Mouse (Mus musculus): Measurements from ENCODE around the gene Shc2. TPM values are rescaled to one million over a fixed set of nuclear protein-coding genes. Genes with fewer than 3 reads are reported as not detected.

Shc2 gene
- 1 to 10 TPM; 3.3 to 5.9 TPM for total RNA-seq (2021)
- long read RNA-seq, experiment 1, transcript Shc2-201 (13 exons, 3,243 nt): major isoform, 11 of 18 reads
- long read RNA-seq, experiment 1, partial matches to known transcripts: 3 of 18 reads
- long read RNA-seq, experiment 1, other reads (novel, unspliced or antisense): 4 of 18 reads
- long read RNA-seq, experiment 2, transcript Shc2-201 (13 exons, 3,243 nt): major isoform, 9 of 13 reads
- long read RNA-seq, experiment 2, partial matches to known transcripts: 3 of 13 reads
- long read RNA-seq, experiment 2, other reads (novel, unspliced or antisense): 1 of 13 reads

DNA sequence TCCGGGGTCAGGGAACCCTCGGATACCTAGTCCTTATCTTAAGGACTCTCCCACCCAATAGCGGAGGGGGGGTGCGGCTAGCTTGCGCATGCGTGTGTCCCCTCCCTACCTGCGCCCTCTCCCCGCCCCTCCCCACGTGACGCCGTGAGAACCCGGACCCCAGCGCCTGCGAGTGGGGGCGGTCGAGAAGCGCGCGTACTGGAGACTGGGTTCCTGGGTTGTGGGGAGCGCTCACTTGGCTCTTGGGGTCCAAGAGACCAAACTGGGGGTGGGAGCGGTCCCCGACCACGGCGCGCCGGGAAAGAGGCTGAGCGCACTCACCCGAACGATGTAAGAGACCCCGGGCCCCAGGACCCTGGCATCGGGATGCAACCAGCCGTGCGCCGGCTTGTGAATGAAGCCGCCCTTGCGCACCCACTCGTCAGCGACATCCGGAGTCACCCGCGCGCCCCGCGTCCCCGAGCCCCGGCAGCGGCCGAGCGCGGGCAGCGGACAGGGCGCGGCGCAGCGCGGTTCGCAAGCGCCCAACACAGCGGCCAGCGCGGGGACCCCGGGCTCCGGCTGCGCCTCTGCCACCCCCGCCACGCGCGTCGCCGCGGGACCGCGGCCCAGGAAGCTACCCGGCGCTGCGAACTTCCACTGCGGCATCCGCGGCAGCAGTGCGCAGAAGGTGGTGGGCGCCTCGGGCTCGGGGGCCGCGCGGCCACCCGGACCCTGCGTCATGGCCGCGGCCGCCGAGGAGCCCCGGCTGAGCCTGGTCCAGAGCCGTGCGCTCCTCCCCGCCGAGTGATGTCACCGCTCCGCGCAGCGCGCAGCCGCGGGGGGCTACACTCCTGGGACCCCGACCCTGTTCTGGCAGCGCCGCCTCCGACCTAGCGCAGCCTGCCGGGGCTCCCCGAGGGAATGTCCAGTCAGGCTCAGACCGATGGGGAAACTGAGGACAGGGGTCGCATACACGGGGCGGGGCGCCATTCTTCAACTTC lies at the start of gene Shc2:
Gene Shc2, minus strand, starts transcription at position 791 of the 983 bp plus-strand sequence.
- DNase-seq (ENCODE audit: low spot score in 2 of 2): peak in 1 of 2 experiments; percentile 11

DNA sequence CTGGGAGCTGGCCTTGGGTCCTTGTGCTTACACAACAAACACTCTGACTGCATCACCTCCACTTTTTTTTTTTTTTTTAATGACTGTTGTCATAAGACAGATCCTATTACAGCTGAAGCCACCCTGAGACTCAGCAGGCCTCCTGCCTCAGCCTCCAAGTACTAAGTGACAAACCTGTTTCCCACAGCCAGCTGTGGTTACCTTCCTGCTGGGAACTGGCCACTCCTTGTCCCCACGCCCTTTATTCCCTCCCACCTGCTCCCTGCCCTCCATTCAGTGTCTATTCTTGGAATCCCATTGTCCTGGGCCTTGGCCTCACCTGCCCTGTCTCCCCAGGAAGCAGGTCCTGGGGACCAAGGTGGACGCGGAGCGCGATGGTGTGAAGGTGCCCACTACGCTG lies 49.8 kb upstream of the Shc2 start:
- peak in 1 of 2 experiments; percentile 20 for DNase-seq (ENCODE audit: low spot score in 2 of 2)

DNA sequence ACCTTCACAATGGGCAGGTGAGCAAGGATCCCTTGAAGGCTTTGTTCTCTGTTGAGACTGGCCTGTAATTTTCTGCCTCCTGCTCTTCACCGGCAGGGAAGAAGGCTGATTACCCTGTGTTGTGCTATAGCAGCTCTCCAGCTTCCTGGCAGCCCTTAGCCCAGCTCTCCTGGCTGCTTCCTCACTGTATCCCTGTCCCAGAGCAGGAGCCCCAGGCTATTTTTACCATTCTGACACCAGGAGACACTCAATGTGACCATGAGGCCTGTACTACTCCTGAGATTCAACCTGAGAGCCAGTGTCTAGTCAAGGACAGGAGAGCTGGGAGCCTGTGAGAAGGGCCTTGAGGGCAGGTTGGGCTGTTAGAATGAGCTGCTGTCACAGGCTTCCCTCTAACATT lies 49.0 kb upstream of the Shc2 start:
- DNase-seq (ENCODE audit: low spot score in 2 of 2): no peak

DNA sequence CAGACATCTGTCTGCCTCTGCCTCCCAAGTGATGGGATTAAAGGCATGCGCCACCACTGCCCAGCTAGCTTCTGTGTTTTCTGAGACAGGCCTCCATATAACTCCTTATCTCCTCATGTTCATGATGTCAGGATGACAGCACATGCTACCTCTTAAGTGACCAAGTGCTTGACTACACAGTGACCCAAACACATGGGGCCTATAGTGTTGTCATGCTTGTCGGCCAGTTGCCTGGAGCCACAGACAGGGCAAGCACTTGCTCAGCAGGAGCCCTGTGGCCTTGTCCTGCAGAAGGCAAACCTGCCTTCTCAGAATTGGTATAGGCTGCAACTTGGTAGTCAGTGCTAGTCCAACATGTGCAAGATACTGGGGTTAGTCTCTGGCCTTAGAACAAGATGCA lies 48.5 kb upstream of the Shc2 start:
- no peak for DNase-seq (ENCODE audit: low spot score in 2 of 2)

DNA sequence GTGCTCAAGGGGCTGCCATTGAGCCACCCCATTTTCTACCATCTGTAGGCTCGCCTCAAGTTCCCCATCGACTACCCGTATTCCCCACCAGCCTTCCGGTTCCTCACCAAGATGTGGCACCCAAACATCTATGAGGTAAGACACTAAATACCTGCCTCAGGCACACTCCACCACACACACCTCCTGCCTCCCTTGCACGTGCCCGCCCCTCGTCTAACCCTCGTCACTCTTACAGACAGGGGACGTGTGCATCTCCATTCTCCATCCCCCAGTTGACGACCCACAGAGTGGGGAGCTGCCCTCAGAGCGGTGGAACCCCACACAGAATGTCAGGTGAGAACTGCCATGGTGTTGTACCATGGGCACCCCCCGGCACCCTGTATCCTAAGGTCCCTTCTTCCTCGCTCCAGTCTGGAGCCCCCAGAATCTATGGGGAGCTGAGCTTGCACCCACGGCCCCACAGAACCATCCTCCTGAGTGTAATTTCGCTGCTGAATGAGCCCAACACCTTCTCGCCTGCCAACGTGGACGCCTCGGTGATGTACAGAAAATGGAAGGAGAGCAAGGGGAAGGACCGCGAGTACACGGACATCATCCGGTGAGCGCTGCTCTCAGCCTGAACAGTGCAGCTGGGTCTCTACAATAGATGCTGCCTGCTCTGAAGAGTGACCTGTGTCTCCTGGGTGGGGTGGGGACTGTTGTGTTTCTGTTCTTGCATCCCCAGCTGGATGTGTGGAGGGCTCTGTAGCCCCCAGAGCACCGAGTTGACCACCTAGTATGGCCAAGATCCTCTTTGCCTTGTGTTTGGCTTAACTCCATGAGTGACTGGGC lies 47.3 kb upstream of the Shc2 start:
- DNase-seq (ENCODE audit: low spot score in 2 of 2): no peak

DNA sequence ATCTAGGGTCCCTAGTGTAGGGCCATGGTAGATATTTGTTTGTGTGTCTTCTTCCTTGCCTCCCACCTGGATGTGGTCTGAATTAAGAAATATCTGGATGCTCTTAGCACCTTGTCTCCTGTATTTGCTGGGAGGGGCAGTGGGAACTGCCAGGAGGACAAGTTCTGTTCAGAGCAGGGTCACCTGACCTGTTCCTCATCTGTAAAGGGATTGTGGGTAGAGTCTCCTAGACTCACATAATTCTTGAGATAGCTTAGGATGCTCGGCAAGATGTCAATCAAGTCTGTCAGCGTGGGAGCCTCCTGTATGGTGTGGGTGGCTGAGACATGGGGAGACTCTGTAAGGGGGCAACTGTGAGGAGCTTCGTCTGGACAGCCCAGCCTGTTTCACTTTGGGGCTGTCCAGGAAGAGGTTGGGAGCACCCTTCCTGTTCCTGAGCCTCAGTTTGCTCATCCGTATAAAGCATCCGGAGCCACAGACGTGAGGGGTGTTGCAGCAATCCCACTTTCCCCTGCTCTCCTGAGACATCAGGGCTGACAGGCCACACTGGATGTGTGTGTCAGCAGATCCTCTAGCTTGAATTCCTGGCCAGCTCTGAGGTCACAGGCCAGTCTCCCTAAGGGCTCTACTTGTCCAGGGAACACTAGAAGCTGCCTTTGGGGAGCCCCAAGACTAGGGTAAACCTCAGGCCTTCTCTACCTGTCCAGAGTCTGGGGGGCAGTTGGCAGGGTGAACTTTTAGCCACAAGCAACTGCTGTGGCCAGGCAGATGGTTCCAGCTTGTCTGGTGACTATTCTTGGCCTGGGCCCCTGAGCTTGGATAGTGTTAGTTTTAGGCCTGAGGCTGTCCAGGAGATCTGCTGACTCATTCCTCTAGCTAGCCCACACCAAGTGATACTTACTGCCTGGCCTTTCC lies 46.3 kb upstream of the Shc2 start:
- no peak for DNase-seq (ENCODE audit: low spot score in 2 of 2)

DNA sequence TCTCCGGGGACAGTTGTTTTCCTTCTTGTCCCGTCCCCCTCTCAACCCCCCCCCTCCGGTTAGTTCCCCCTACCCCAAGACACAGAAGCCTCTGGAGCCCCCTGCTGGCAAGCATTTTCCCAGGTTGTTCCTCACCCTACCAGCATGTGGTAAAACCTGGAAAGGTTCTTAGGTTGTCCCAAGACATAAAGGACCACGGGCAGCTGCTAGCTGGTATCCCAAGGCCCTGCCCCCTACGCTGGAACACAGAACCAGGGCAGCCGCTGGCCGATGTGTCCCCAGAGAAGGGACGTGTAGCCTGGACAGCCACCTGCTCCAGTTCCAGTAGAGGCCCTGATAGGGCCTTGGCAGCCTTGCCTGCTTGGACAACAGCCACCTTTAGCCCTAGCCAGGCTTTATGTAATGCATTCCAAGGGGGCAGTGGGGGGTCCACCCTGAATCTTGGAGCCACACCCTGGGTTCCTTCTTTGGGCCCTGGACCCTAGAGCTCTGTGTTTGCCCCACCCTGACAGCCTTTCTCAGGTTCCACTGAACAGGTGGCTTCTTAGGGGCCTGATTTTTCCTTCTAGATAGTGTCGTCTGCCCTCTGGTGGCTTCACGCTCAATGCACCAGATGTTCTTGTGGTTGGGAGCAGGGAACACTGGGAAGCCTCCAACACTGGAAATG lies 45.3 kb upstream of the Shc2 start:
- DNase-seq (ENCODE audit: low spot score in 2 of 2): peak; percentile 37 to 58

DNA sequence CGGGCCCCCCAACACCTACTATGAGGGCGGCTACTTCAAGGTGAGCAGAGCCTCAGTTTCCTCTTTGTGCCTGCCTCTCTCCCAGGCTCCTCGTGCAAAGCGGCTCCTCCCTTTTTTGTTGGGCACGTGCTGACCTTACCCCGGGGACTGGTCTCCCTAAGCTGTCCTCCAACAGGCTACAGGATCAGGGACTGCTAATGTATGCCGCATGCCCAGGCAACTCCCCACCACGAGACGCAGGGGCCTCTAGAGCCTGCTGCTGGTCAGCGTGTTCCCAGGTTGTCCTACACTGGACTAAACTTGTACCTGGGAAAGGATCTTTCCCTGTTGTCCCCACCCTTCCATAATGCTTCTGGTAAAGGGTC lies 44.8 kb upstream of the Shc2 start:
- no peak for DNase-seq (ENCODE audit: low spot score in 2 of 2)

DNA sequence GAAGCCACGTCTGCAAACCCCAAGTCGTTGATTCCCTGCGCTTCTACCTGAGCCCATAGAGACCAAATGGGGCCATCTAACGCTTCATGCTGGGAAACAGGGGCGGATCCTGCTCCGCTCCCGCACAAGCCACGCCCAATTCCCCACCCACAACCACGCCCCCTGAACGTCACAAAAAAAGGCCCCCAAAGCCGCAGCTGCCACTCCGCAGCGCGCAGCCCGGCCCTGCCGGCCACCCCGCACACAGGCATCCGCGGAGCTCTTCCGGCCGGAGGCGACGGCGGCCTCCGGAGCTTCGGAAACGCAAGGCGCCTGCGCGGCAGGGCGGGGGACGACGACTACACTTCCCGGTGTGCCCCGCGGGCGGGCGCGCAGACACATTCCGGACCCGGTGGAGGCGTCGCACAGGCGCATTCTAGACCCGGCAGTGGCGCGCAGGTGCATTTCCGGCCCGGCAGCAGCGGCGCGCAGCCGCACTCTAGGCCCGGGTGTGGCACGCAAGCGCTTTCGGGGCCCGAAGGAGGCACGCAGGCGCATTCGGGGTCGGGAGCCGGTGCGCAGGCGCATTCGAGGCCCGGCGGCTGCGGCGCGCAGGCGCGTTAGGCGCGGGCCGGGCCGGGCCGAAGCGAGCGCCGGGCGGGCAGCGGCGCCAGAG lies 44.0 kb upstream of the Shc2 start, which contains the start of gene Cdc34:
Gene Cdc34, plus strand, starts transcription at position 605 of the 655 bp plus-strand sequence.
- DNase-seq (ENCODE audit: low spot score in 2 of 2): peak; percentile 99

DNA sequence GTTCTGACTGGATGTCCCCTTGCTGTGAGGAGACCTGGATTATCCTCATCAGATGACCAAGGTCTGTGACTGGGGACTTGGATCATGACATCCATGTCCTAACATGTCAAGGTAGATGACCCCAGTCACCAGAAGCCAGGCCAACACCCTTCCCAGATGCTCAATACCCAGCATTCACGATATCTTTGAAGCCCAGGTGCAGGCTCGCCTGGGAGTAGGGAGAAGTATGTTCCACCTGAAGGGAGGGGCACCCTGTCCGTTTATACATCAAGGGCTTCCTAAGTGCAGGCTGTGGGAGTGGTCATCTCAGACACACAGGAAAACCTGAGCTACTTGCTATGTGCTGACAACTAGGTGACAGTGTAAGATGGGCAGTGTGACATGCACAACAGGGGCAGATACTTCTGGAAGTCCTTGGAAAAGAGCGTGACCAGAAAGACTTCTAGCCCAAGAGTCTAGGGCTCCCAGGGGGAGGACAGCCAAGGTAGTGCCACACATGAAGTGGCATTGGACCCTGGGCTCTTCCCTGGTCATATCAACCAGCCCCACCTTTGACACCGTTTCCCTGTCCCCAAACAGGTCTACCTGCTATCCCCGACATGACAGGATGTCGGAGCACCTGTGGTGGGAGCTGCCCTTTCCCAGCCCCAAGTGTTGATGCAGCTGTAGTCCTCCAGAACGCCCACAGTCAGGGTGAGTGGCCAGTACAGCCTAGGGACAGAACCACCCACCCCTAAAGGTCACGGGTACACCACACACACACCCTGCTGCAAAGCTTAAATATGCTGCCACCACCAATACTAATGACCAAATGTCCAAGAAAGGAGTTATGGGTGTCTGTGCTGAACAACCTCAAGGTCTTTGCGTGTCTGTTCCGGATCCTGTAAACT lies 43.1 kb upstream of the Shc2 start:
- DNase-seq (ENCODE audit: low spot score in 2 of 2): no peak

DNA sequence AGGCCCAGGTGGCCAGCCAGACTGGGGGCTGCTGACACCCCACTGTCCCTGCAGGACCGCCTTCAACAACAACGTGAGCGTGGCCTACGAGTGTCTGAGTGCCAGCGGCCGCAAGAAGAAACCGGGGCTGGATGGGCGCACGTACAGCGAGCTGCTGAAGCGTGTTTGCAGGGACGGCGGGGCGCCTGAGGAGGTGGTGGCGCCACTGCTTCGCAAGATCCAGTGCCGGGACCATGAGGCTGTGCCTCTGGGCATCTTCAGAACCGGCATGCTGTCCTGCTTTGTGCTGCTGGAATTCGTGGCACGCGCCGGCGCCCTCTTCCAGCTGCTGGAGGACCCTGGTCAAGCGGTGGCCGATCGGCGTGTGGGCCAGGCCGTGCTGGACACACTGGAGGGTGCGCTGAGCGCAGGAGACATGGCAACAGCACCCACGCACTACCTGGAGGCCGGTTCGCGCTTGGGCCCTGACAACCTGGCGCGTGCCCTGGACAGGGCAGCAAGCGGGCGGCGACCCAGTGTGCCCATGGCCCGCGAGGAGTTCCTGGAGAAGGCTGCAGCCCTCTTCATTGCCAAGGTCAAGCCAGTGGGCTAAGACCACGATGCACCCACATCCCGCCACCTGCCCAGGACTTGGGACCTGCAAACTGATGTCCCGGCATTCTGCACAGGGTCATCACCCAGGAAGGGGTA lies 37.8 kb upstream of the Shc2 start:
- DNase-seq (ENCODE audit: low spot score in 2 of 2): no peak

DNA sequence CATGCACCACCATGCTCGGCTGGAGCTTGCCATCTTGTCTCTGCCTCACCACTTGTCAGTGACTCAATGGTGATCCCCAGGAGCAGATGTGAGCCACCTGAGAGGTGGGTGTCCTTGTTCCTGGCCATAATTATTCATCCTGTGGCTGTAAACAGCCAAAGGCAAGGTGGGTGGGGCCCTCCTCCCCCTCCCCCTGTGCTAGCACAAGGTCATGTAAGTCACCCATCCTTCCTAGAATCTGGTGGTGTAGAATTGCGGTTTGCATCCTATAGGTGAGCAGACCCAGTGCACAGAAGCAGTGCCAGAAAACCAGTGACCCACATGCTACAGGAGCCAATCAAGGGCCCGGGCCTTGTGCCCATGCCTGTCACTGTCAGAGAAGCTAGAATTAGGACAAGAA lies 35.3 kb upstream of the Shc2 start:
- no peak for DNase-seq (ENCODE audit: low spot score in 2 of 2)

DNA sequence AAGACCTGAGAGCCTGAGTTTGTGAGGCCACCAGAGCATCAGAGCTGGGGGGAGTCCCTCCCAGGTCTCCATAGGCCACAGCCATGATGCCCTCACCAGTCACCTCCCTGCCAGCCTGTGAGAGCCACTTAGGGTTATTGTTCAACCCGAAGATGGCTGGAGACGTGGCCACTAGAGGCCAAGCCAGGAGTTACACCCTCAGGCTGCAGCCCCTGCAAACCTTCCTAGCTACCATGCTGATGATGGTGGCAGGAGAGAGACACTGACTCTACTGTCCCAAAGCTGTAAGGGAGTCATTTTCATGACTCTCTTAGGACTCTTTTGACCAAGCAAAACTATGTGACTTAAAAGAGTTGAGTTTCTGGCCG lies 34.4 kb upstream of the Shc2 start:
- DNase-seq (ENCODE audit: low spot score in 2 of 2): no peak

DNA sequence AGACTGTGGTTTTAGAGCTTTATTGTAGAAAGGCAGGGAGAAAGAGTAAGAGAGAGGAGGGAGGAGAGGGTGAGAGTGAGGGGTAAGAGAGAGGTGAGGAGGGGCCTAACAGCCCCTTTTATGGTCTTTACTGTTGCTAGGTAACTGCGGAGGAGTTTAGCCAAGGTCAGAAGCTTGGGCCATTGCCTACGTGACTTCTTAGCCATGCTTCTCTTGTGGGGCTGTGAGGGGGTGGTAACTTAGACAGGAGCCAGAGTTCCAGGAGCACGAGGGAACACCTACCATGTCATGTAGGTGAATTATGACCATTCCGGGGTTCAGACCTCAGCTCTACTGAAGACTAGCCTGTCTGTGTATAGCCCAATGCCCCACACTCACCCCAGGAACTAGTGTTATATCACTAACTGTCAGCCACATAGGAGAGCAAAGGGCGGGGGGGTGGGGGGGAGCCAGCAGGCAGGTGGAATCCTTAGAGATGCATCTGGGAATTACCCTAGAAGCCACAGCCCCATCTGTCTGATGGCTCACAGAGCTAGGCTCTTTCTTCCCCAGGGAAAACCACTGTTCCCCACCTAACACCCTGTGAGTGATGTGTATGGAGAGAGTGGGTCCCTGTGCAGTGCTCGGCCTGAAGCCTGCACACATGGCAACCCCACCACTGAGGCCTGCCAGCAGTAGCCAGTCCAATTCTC lies 33.8 kb upstream of the Shc2 start:
- DNase-seq (ENCODE audit: low spot score in 2 of 2): no peak

DNA sequence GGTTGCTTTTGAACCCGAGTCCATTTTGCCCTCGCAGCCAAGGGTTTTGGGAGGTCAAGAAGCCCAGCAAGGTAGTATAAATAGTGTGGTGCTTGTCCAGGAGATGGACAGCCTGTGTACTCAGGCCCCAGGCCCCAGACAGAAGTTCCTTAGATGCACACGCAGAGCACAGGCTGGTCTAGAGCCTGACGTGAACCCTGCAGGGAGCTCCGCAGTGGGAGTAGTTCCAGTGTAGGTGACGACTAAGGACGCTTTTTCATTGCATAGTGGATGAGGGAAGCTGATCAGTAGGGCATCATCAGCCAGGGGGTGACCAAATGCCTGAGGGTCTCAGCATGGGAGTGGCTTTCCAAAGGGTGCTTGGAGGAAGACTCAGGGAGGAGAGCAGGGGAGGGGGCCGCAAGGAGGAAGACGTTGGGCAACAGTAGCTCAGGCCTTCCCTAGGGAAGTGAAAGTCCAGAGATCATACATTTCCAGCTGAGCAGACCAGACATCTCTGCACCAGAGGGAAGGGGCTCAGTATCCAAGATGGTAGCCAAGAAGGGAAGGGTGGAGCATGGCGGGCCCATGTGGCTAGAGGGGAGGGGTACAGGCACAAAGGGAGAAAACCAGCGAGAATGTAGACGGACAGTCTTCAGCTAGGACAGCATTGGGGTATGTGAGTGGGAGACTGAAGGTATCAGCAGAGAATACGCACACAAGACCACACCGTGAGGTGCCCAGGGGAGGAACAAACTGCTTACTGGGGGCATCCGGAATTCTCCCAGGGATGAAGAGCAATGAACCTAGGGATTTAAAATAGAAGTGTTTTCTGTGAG lies 32.6 kb upstream of the Shc2 start:
- no peak for DNase-seq (ENCODE audit: low spot score in 2 of 2)

DNA sequence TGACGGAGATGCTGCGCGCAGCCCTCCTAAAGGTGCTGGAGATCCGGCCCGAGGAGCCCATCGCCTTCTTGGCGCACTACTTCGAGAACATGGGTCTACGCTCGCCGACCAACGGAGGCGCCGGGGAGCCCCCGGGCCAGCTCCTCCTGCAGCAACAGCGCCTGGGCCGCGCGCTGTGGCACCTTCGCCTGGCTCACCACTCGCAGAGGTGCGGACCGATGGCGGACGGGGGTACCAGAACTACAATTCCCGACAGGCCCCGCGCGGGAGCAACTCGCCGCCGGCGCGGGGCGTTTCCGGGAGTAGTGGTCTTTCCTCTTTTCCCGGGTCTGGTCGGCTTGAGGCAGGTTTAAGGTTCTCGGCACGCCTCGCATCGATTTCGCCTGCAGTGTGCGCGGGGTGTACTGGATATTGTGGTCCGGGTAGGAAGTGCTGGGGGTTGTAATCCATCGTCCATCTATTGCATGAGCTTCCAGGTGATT lies 31.9 kb upstream of the Shc2 start:
- DNase-seq (ENCODE audit: low spot score in 2 of 2): peak; percentile 67 to 78
